Mouse (Mus musculus) MEL (cell line): ENCODE data around the gene Gm16181. TPM values are rescaled to one million over a fixed set of nuclear protein-coding genes. Genes with fewer than 3 reads are reported as not detected.

Source experiments
- DNase-seq: peaks from one replicate; pipeline ENCODE4 v3.0.0; 2011; ENCODE audit warnings: low read depth, low spot score
- H3K27ac ChIP-seq: 2 replicates; pipeline ENCODE4 v1.5.1; 2012; ENCODE audit warnings: low read depth, mild to moderate bottlenecking, control low read depth, low read length, moderate library complexity; ENCODE audit not compliant: control insufficient read depth
- H3K27me3 ChIP-seq, 2 experiments: fragments of 150-350 bp in 1 of 2; sonication (generic) in 1 of 2; 2 replicates each; pipeline ENCODE4 v1.6.1; 2012; ENCODE audit warnings: low read length in 2 of 2, mild to moderate bottlenecking in 2 of 2, improper control_type of control experiment in 1 of 2, moderate library complexity in 1 of 2; ENCODE audit not compliant: insufficient read depth in 2 of 2, control insufficient read depth in 1 of 2
- H3K36me3 ChIP-seq, 2 experiments: 2 replicates each; pipeline ENCODE4 v1.6.1; 2012 to 2014; ENCODE audit warnings: low read length in 2 of 2, improper control_type of control experiment in 1 of 2, inconsistent platforms in 1 of 2, mild to moderate bottlenecking in 1 of 2; ENCODE audit not compliant: insufficient read depth in 2 of 2, control insufficient read depth in 1 of 2
- H3K4me1 ChIP-seq, 2 experiments: fragments of 150-350 bp in 1 of 2; sonication (generic) in 1 of 2; 2 replicates each; pipeline ENCODE4 v1.6.1; 2012; ENCODE audit warnings: low read length in 2 of 2, improper control_type of control experiment in 1 of 2, mild to moderate bottlenecking in 1 of 2; ENCODE audit not compliant: insufficient read depth in 2 of 2, control insufficient read depth in 1 of 2
- H3K4me3 ChIP-seq, 2 experiments: fragments of 150-350 bp in 1 of 2; sonication (generic) in 1 of 2; 2 replicates each; pipeline ENCODE4 v1.5.1; 2012; ENCODE audit warnings: low read depth in 2 of 2, low read length in 2 of 2, mild to moderate bottlenecking in 2 of 2, moderate library complexity in 2 of 2, control low read depth in 1 of 2, improper control_type of control experiment in 1 of 2; ENCODE audit not compliant: control insufficient read depth in 1 of 2, insufficient read depth in 1 of 2
- H3K79me2 ChIP-seq: 2 replicates; pipeline ENCODE4 v1.6.1; 2012; ENCODE audit warnings: mild to moderate bottlenecking, low read length, moderate library complexity; ENCODE audit not compliant: control insufficient read depth, poor library complexity, insufficient read depth
- H3K9ac ChIP-seq: 2 replicates; pipeline ENCODE4 v1.6.1; 2012; ENCODE audit warnings: low read depth, mild to moderate bottlenecking, control low read depth, low read length, moderate library complexity; ENCODE audit not compliant: control insufficient read depth, poor library complexity, severe bottlenecking
- H3K9me3 ChIP-seq: fragments of 150-350 bp; sonication (generic); replicated peaks from 2 replicates; pipeline ENCODE4 v1.6.1; 2012; ENCODE audit warnings: mild to moderate bottlenecking, low read length, improper control_type of control experiment, moderate library complexity; ENCODE audit not compliant: insufficient read depth
- BHLHE40 ChIP-seq: IDR thresholded peaks from 2 replicates; pipeline ENCODE4 v1.6.1; 2012; ENCODE audit warnings: low read depth, mild to moderate bottlenecking, inconsistent platforms, low read length, improper control_type of control experiment, borderline replicate concordance
- CHD2 ChIP-seq: IDR thresholded peaks from 2 replicates; pipeline ENCODE4 v1.6.1; 2011; ENCODE audit warnings: low read length, improper control_type of control experiment
- E2F4 ChIP-seq: IDR thresholded peaks from 2 replicates; pipeline ENCODE4 v1.6.1; 2011; ENCODE audit warnings: low read depth, low read length, improper control_type of control experiment, borderline replicate concordance
- ELF1 ChIP-seq: IDR thresholded peaks from 2 replicates; pipeline ENCODE4 v1.6.1; 2014; ENCODE audit warnings: low read depth, mild to moderate bottlenecking, inconsistent platforms, low read length, improper control_type of control experiment, moderate library complexity
- EP300 ChIP-seq, 2 experiments: IDR thresholded peaks; 2 replicates each; pipeline ENCODE4 v1.6.1; 2011; ENCODE audit warnings: improper control_type of control experiment in 2 of 2, low read length in 2 of 2, low read depth in 1 of 2, mild to moderate bottlenecking in 1 of 2
- ETS1 ChIP-seq: IDR thresholded peaks from 2 replicates; pipeline ENCODE4 v1.6.1; 2012; ENCODE audit warnings: low read depth, mild to moderate bottlenecking, inconsistent platforms, low read length, improper control_type of control experiment, moderate library complexity
- GATA1 ChIP-seq: IDR thresholded peaks from 2 replicates; pipeline ENCODE4 v1.6.1; 2011; ENCODE audit warnings: low read depth, low read length, improper control_type of control experiment
- HCFC1 ChIP-seq: IDR thresholded peaks from 2 replicates; pipeline ENCODE4 v1.6.1; 2012; ENCODE audit warnings: low read depth, mild to moderate bottlenecking, inconsistent platforms, low read length, improper control_type of control experiment, moderate library complexity
- MAFK ChIP-seq: IDR thresholded peaks from 2 replicates; pipeline ENCODE4 v1.6.1; 2011; ENCODE audit warnings: low read depth, mild to moderate bottlenecking, low read length, improper control_type of control experiment, borderline replicate concordance
- MAX ChIP-seq: IDR thresholded peaks from 2 replicates; pipeline ENCODE4 v1.6.1; 2011; ENCODE audit warnings: low read length, improper control_type of control experiment
- MEF2A ChIP-seq: IDR thresholded peaks from 2 replicates; pipeline ENCODE4 v1.6.1; 2014; ENCODE audit warnings: low read depth, mild to moderate bottlenecking, inconsistent platforms, low read length, improper control_type of control experiment; ENCODE audit not compliant: poor library complexity, insufficient replicate concordance, severe bottlenecking; ENCODE audit errors: extremely low read depth
- MXI1 ChIP-seq: IDR thresholded peaks from 2 replicates; pipeline ENCODE4 v1.6.1; 2011; ENCODE audit warnings: mild to moderate bottlenecking, low read depth, low read length, improper control_type of control experiment
- MYB ChIP-seq: IDR thresholded peaks from 2 replicates; pipeline ENCODE4 v1.6.1; 2011; ENCODE audit warnings: mild to moderate bottlenecking, low read depth, low read length, improper control_type of control experiment
- NELFE ChIP-seq: IDR thresholded peaks from 2 replicates; pipeline ENCODE4 v1.6.1; 2011; ENCODE audit warnings: low read depth, low read length, improper control_type of control experiment
- POLR2A ChIP-seq, 2 experiments: IDR thresholded peaks; 2 replicates each; pipeline ENCODE4 v1.6.1; 2011 to 2012; ENCODE audit warnings: low read length in 2 of 2, mild to moderate bottlenecking in 2 of 2, control low read depth in 1 of 2, improper control_type of control experiment in 1 of 2, low read depth in 1 of 2, moderate library complexity in 1 of 2; ENCODE audit not compliant: control insufficient read depth in 1 of 2, insufficient read depth in 1 of 2, poor library complexity in 1 of 2
- RCOR1 ChIP-seq: IDR thresholded peaks from 2 replicates; pipeline ENCODE4 v1.6.1; 2012; ENCODE audit warnings: low read depth, mild to moderate bottlenecking, inconsistent platforms, low read length, improper control_type of control experiment
- SIN3A ChIP-seq: IDR thresholded peaks from 2 replicates; pipeline ENCODE4 v1.6.1; 2012; ENCODE audit warnings: low read length, improper control_type of control experiment, inconsistent platforms
- TAL1 ChIP-seq: IDR thresholded peaks from 2 replicates; pipeline ENCODE4 v1.6.1; 2012; ENCODE audit warnings: mild to moderate bottlenecking, inconsistent platforms, low read length, moderate library complexity, mixed read lengths
- TBP ChIP-seq: IDR thresholded peaks from 2 replicates; pipeline ENCODE4 v1.8.0; 2011; ENCODE audit warnings: low read depth, low read length, improper control_type of control experiment
- TCF12 ChIP-seq: IDR thresholded peaks from 2 replicates; pipeline ENCODE4 v1.6.1; 2014; ENCODE audit warnings: low read depth, mild to moderate bottlenecking, inconsistent platforms, low read length, improper control_type of control experiment, moderate library complexity
- ZMIZ1 ChIP-seq: IDR thresholded peaks from 2 replicates; pipeline ENCODE4 v1.6.1; 2012; ENCODE audit warnings: low read depth, mild to moderate bottlenecking, inconsistent platforms, low read length, improper control_type of control experiment, moderate library complexity
- polyA plus RNA-seq, 2 experiments: library from polyadenylated mRNA; stranded (reverse) in 1 of 2; unstranded in 1 of 2; fragments of >175 nt in 1 of 2; fragments of >200 nt in 1 of 2; gene quantifications; 2 replicates each; pipeline versions ENCODE4 v1.2.1 to v1.2.4; 2012; ENCODE audit warnings: low replicate concordance in 2 of 2, low read depth in 1 of 2; ENCODE audit not compliant: insufficient read length in 2 of 2, insufficient read depth in 1 of 2, missing spikeins in 1 of 2
- total RNA-seq: library from RNA; depleted of rRNA; stranded (reverse); fragments of 300-350 nt; gene quantifications from 2 replicates; pipeline ENCODE4 v1.2.3, GENCODE M21; 2012

Gene Gm16181
- total and polyA plus RNA-seq, 3 experiments, result 0.58 TPM; not detected in 2

- Histone ChIP-seq H3K27ac (peak overlapping the region; percentile 89), H3K4me3 (peak overlapping the region in 1 of 2 experiments; percentile 42; a peak in 3 of 4 replicates), H3K27me3 (no peaks in the 10 kb centered on the region), H3K36me3 (peaks cover 0 to 41% of the 10 kb centered on the region in 2 experiments; a peak in 2 of 4 replicates), H3K9ac (peak overlapping the region; percentile 53), H3K9me3 (no peaks in the 10 kb centered on the region), H3K79me2 (no peaks in the 10 kb centered on the region), H3K4me1 (peaks cover 20 to 55% of the 10 kb centered on the region in 2 experiments)
- peak; percentile 82 for DNase-seq
- peak; percentile 46; the same call in 1 of the 2 replicates for TF ChIP-seq NELFE
- TF ChIP-seq EP300 (IDR thresholded peaks at IDR 0.05; ENCODE audit: low read depth in 1 of 2, low read length in 2 of 2), result peak; percentile 68 to 79
- TF ChIP-seq HCFC1, result peak; percentile 53; the same call in 1 of the 2 replicates
- peak; percentile 62 for TF ChIP-seq TCF12
- TF ChIP-seq TAL1, result peak; percentile 63
- TF ChIP-seq MEF2A, result no peak
- peak; percentile 60; the same call in 1 of the 2 replicates for TF ChIP-seq ELF1
- no peak for TF ChIP-seq E2F4
- TF ChIP-seq POLR2A (IDR thresholded peaks at IDR 0.05; ENCODE audit: control insufficient read depth in 1 of 2, insufficient read depth in 1 of 2, low read depth in 1 of 2, low read length in 2 of 2, poor library complexity in 1 of 2), result peak; percentile 37 to 62; a peak in 2 of 4 replicates
- TF ChIP-seq MYB, result peak; percentile 63; the same call in 1 of the 2 replicates
- TF ChIP-seq TBP, result peak; percentile 78
- TF ChIP-seq MAFK, result no peak
- TF ChIP-seq ETS1, result peak; percentile 39; the same call in 1 of the 2 replicates
- TF ChIP-seq MXI1, result 0 out of 2 replicates have a peak, but pooled peaks have one; percentile 23
- peak; percentile 43; the same call in 1 of the 2 replicates for TF ChIP-seq GATA1
- peak; percentile 46; the same call in 1 of the 2 replicates for TF ChIP-seq SIN3A
Observed at GRCm38 (mm10) chr17:35189186-35189585, 31.4 kb upstream of the Gm16181 start.

DNA sequence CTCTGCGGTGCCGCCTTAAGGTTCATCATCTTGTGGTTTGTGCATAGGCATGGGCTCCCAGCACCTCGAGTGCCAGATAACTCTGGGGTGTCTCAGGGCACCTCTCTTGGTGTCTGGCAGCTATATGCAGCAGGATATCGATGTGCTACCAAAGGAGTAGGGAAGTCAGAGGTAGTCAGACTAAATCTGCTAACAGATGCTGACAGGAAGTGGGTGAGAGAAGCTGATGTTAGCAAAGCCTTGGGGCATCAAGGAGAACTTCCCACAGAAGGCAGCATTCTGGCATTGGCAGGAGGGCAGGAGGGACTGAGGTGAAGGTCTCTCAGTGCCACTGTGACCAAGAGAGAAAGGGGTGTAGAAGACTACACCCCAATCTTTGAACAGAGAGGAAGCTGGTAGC is 30.5 kb upstream of the Gm16181 start:
- Histone ChIP-seq H3K4me3 (peak overlapping the region; percentile 20 to 42; a peak in 3 of 4 replicates), H3K9me3 (no peaks in the 10 kb centered on the region), H3K27me3 (no peaks in the 10 kb centered on the region), H3K27ac (peak overlapping the region; percentile 89)
- TF ChIP-seq ELF1, result 0 out of 2 replicates have a peak, but pooled peaks have one; percentile 22
- TF ChIP-seq RCOR1, result peak; percentile 56; the same call in 1 of the 2 replicates
- no peak for TF ChIP-seq BHLHE40
- peak; percentile 42; the same call in 1 of the 2 replicates for TF ChIP-seq NELFE
- peak; percentile 26; the same call in 1 of the 2 replicates for TF ChIP-seq GATA1
- no peak for TF ChIP-seq E2F4
- no peak; the same call in 1 of the 2 replicates for TF ChIP-seq MAX
- TF ChIP-seq SIN3A, result peak; percentile 62; the same call in 1 of the 2 replicates
- peak; percentile 28; the same call in 1 of the 2 replicates for TF ChIP-seq ETS1
- no peak for TF ChIP-seq HCFC1
- TF ChIP-seq MAFK, result no peak
- TF ChIP-seq EP300 (IDR thresholded peaks at IDR 0.05; ENCODE audit: low read depth in 1 of 2, low read length in 2 of 2), result peak; percentile 60 to 66
- peak; percentile 51 for TF ChIP-seq TAL1
- no peak for TF ChIP-seq CHD2
- 0 out of 2 replicates have a peak, but pooled peaks have one; percentile 7 for TF ChIP-seq ZMIZ1
- TF ChIP-seq, all 39 proteins: peak for 9
- DNase-seq, result peak; percentile 72
- H3K4me1 ChIP-seq, result peaks cover 20 to 52% of the 10 kb centered on the region in 2 experiments
- peaks cover 0 to 39% of the 10 kb centered on the region in 2 experiments; a peak in 2 of 4 replicates for H3K36me3 ChIP-seq
- peak overlapping the region; percentile 53 for H3K9ac ChIP-seq
- no peaks in the 10 kb centered on the region for H3K79me2 ChIP-seq
